Mouse (Mus musculus) midbrain, embryonic 10.5 days (tissue): ENCODE data around the gene Ucp3. TPM values are rescaled to one million over a fixed set of nuclear protein-coding genes. Genes with fewer than 3 reads are reported as not detected.

ENCODE experiments used
- DNase-seq: peaks from one replicate; pipeline ENCODE4 v3.0.0-alpha.2; 2017; ENCODE audit warnings: low spot score
- H3K27ac ChIP-seq: fragments of 300-500 bp; sonication (generic); replicated peaks from 2 replicates; pipeline ENCODE4 v1.5.1; 2016; ENCODE audit warnings: mild to moderate bottlenecking
- H3K27me3 ChIP-seq: fragments of 300-500 bp; sonication (generic); 2 replicates; pipeline ENCODE4 v1.6.1; 2016; ENCODE audit warnings: low read depth, mild to moderate bottlenecking; ENCODE audit not compliant: poor library complexity, severe bottlenecking
- H3K36me3 ChIP-seq: fragments of 300-500 bp; sonication (generic); 2 replicates; pipeline ENCODE4 v1.6.1; 2016; ENCODE audit warnings: mild to moderate bottlenecking, moderate library complexity
- H3K4me1 ChIP-seq: fragments of 300-500 bp; sonication (generic); 2 replicates; pipeline ENCODE4 v1.6.1; 2016
- H3K4me3 ChIP-seq: fragments of 300-500 bp; sonication (generic); 2 replicates; pipeline ENCODE4 v1.5.1; 2016; ENCODE audit warnings: mild to moderate bottlenecking, moderate library complexity
- H3K9me3 ChIP-seq: fragments of 300-500 bp; sonication (generic); replicated peaks from 2 replicates; pipeline ENCODE4 v1.6.1; 2016; ENCODE audit warnings: mild to moderate bottlenecking
- WGBS: fragments of 180-500 bp; shearing (Covaris S2); methylation state at CpG from one replicate; pipeline ENCODE4 v1.1.7; 2016; 5-methylcytosine and 5-hydroxymethylcytosine counted together
- polyA plus RNA-seq: library from polyadenylated mRNA; unstranded; fragments of >200 nt; fragmentation: Nextera tagmentation; extraction: Ambion mirVana; gene quantifications from 2 replicates; pipeline ENCODE4 v1.2.1, GENCODE M21; 2016

Ucp3 gene
- polyA plus RNA-seq, 1 experiment from 2014 or later, result not detected

DNA sequence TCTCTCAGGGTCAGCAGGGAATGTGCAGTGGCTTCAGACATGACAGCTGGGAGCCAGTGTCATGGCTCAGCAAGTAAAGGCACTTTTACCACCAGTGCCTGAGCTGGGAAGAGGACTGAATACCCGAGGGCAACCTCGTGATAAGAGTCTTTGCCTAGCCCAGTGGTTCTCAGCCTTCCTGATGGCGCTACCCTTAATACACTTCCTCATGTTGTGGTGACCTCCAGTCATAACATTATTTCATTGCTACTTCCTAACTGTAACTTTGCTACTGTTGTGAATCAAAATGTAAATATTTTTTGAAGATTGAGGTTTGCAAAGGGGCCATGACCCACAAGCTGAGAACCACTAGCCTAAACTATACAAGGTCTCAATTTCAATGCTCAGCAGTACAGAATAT is 35.9 kb downstream of the Ucp3 start:
- Histone ChIP-seq H3K27me3 (no peaks in the 10 kb centered on the region), H3K36me3 (no peaks in the 10 kb centered on the region), H3K4me1 (no peaks in the 10 kb centered on the region), H3K4me3 (no peak overlapping the region), H3K27ac (no peak overlapping the region), H3K9me3 (no peaks in the 10 kb centered on the region)
- 79% methylated on average over 3 of the region's 3 CpGs for WGBS
- no peak for DNase-seq

DNA sequence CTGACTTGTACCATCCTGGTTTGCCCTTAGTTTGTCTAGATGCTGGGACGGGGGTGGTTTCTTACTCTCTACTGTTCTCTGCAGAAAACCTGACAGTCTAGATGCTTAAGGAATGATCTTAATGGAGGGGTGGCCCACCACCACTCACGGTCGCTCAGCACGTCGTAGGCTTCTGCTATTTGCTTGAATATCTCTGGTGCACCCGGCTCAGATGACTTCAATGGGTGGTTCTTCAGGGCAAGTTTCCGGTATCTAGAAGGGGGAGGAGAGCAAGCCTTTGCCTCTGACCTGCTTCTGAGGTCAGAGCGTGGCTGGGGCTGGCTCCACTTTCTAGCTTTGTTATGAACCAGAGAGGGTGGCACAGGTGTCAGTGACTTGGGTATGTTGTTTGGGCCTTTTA is 38.8 kb downstream of the Ucp3 start:
- H3K27ac ChIP-seq, result no peak overlapping the region
- no peaks in the 10 kb centered on the region for H3K9me3 ChIP-seq
- H3K4me3 ChIP-seq, result no peak overlapping the region
- WGBS, result 85% methylated on average over 8 of the region's 8 CpGs
- DNase-seq, result no peak
- H3K36me3 ChIP-seq, result no peaks in the 10 kb centered on the region
- no peaks in the 10 kb centered on the region for H3K27me3 ChIP-seq
- H3K4me1 ChIP-seq, result peaks cover 5% of the 10 kb centered on the region

DNA sequence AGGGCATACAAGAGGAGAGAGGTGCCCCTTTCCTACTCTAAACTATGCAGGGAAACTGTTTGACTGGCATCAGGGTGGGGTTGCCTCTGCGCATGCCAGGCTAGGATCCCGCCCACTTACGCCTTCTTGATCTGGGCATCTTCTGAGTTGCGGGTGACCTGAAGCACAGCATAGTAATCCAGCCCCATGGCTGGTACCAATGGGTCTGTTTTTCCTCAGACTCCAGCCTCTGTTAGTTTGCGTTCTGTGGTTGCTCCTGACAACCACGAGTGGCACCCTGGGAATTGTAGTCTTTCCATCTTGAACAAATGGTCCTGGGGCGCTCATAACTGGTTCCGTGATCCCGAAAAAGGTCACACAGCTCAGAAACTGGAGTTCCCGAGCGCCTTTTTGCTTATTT is 41.8 kb downstream of the Ucp3 start, which contains the start of gene Dnajb13:
TSS of gene Dnajb13 (minus strand) at position 388 of the 400 bp plus-strand sequence.
- Histone ChIP-seq H3K27me3 (no peaks in the 10 kb centered on the region), H3K4me3 (peak within 1 kb of the TSS; percentile 16; the same call in 1 of the 2 replicates), H3K36me3 (no peaks in the 10 kb centered on the region), H3K27ac (no peak within 1 kb of the TSS), H3K4me1 (peaks cover 5% of the 10 kb centered on the region), H3K9me3 (no peaks in the 10 kb centered on the region)
- peak; percentile 24 for DNase-seq
- 48% methylated on average over 11 of the region's 11 CpGs for WGBS

DNA sequence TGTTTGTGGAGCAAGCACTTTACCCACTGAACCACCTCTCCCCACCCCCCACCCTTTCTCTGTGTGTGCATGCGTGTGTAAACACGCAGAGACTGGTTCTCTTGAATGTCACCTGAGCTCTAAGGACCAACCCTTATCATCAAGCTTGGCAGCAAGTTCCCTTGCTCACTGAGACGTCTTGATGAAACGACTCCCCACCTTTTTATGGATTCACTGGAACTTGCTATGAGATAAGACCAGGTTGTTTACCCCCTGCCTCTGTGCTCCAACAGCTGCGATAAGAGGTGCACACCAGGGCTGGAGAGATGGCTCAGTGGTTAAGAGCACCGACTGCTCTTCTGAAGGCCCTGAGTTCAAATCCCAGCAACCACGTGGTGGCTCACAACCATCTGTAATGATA is 47.4 kb downstream of the Ucp3 start:
- 70% methylated on average over 7 of the region's 7 CpGs for WGBS
- no peaks in the 10 kb centered on the region for H3K27me3 ChIP-seq
- H3K4me1 ChIP-seq, result no peaks in the 10 kb centered on the region; the same call in 1 of the 2 replicates
- no peaks in the 10 kb centered on the region for H3K36me3 ChIP-seq
- H3K4me3 ChIP-seq, result no peak overlapping the region
- no peak for DNase-seq
- H3K9me3 ChIP-seq, result no peaks in the 10 kb centered on the region
- no peak overlapping the region for H3K27ac ChIP-seq

DNA sequence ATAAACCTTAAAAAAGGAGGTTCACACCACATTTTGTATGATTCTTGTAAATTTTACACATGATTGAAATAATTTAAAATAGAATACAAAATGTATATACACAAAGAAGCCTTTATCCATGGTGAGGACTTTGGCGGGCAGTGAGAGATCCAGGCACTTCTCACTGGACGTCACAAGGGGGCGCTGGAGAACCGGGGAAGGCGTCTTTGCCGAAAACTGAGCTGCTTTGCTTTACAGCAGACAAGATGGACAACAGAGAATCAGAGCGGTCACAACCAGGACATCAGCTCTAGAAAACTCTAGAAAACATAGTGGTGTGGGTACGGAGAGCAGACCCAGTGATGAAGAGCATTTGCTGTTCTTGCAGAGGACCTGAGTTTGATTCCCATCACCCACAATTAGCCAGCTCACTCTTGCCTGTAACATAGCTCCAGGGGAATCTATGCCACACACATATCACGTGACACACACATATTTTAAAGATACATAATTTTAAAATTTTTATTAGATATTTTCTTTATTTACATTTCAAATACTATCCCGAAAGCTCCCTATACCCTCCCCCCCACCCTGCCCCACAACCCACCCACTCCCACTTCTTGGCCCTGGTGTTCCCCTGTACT is 48.0 kb downstream of the Ucp3 start:
- WGBS, result 26% methylated on average over 10 of the region's 10 CpGs
- Histone ChIP-seq H3K27me3 (no peaks in the 10 kb centered on the region), H3K9me3 (no peaks in the 10 kb centered on the region), H3K4me1 (no peaks in the 10 kb centered on the region; the same call in 1 of the 2 replicates), H3K4me3 (0 out of 2 replicates have a peak overlapping the region, but pooled peaks have one; percentile 14), H3K27ac (no peak overlapping the region), H3K36me3 (no peaks in the 10 kb centered on the region)
- DNase-seq, result peak; percentile 85

DNA sequence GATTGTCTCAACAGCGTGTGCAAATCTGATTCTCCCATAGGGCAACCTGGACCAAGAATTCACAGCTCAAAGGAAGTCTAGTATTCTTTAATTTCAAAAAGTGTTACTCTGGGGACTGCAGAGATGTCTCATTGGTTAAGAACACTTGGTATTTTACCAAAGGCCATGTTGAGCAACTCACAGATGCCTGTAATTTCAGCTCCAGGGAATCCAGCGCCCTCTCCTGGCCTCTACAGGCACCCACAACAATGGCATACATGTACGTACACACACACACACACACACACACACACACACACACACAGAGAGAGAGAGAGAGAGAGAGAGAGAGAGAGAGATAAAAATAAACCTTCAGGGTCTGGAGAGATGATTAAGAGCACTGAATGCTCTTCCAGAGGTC is 49.4 kb downstream of the Ucp3 start:
- DNase-seq, result no peak
- 68% methylated on average over 3 of the region's 3 CpGs for WGBS
- no peaks in the 10 kb centered on the region; the same call in 1 of the 2 replicates for H3K4me1 ChIP-seq

DNA sequence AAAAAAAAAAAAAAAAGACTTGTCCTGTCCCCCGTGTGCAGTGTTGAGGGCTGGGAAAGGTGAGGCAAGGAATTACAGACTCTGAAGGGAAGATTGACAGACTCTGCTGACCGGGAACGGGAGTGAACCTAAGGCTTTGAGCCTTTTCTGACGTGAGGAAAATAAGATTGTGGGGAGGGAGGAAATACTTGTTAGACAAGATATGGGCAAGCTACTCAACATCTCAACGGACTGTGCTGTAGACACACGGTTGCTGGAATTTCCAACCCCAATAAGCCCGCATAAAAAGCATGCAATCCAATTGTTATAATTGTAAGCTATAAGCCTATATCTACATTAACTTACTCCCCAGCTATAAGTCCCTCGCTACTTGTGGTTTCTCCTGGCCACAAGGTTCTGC is 51.9 kb downstream of the Ucp3 start:
- 78% methylated on average over 8 of the region's 8 CpGs for WGBS
- no peak for DNase-seq
- Histone ChIP-seq H3K27ac (no peak overlapping the region), H3K36me3 (no peaks in the 10 kb centered on the region), H3K4me1 (no peaks in the 10 kb centered on the region), H3K9me3 (no peaks in the 10 kb centered on the region), H3K4me3 (no peak overlapping the region), H3K27me3 (no peaks in the 10 kb centered on the region)

More for the DNA sequence above, 49.4 kb downstream of the Ucp3 start:
- Histone ChIP-seq H3K27ac (no peak overlapping the region), H3K27me3 (no peaks in the 10 kb centered on the region), H3K9me3 (no peaks in the 10 kb centered on the region), H3K36me3 (no peaks in the 10 kb centered on the region), H3K4me3 (no peak overlapping the region)

DNA sequence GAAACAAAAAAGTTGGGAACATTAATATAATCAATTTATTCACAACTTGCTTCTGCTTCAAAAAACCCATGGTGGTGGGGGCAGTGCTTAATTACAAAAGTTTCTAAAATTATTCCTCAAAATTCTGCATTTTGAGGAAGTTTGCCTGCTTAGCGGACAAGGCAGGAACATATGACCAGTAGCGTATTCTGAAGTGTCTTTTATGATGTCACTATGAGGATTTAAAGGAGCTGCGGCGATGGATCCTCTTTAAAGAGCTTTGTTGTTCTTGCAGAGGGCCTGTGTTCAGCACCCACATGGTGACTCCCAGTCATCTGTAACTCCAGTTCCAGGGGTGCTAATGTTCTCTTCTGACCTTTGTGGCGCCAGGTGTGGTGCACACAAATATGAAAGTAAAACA is 58.0 kb downstream of the Ucp3 start:
- 90% methylated on average over 5 of the region's 5 CpGs for WGBS
- no peak overlapping the region for H3K4me3 ChIP-seq
- H3K4me1 ChIP-seq, result no peaks in the 10 kb centered on the region
- H3K27me3 ChIP-seq, result no peaks in the 10 kb centered on the region
- H3K9me3 ChIP-seq, result no peaks in the 10 kb centered on the region
- DNase-seq, result no peak
- H3K36me3 ChIP-seq, result no peaks in the 10 kb centered on the region
- H3K27ac ChIP-seq, result no peak overlapping the region

DNA sequence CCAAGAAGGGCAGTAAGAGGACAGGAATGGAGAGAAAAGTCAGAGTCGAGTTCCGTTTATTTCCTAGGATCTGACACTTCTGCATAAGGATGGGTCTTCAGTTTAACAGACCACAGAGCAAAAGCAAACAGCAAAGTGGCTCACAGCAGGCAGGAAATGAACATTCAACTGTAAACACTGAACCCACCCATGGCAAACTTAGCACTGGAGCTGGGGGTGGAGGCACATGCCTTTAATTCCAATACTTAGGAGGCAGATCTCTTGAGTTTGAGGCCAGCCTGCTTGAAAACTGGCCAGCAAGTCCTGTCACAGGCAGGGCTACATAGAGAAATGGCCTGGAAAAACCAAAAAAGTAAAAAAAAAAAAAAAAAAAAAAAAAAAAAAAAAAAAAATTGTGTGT is 60.7 kb downstream of the Ucp3 start:
- Histone ChIP-seq H3K36me3 (peaks cover 1% of the 10 kb centered on the region; the same call in 1 of the 2 replicates), H3K9me3 (no peaks in the 10 kb centered on the region), H3K27ac (no peak overlapping the region), H3K4me1 (peaks cover 14% of the 10 kb centered on the region), H3K4me3 (no peak overlapping the region), H3K27me3 (no peaks in the 10 kb centered on the region)
- WGBS, result 78% methylated on average over 2 of the region's 2 CpGs
- no peak for DNase-seq

DNA sequence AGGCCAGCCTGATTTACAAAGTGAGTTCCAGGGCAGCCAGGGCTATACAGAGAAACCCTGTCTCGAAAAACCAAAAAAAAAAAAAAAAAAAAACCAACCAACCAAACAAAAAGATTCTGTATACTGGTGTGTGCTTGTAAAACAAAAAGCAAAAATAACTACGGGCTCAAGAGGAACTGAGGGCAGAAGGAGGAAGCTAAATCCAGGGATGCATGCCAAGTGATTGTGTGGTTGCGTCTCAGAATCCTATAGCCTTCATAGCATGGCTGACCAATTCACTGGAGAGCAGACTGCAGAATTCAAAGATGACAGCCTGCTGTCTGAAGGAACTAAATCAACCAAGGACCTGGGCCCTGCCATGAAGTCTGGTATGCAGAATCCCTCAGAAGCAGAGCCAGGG is 61.4 kb downstream of the Ucp3 start:
- Histone ChIP-seq H3K9me3 (no peaks in the 10 kb centered on the region), H3K4me1 (peaks cover 14% of the 10 kb centered on the region), H3K36me3 (peaks cover 8% of the 10 kb centered on the region), H3K27ac (no peak overlapping the region), H3K27me3 (no peaks in the 10 kb centered on the region), H3K4me3 (no peak overlapping the region)
- WGBS, result 83% methylated on average over 3 of the region's 3 CpGs
- no peak for DNase-seq

DNA sequence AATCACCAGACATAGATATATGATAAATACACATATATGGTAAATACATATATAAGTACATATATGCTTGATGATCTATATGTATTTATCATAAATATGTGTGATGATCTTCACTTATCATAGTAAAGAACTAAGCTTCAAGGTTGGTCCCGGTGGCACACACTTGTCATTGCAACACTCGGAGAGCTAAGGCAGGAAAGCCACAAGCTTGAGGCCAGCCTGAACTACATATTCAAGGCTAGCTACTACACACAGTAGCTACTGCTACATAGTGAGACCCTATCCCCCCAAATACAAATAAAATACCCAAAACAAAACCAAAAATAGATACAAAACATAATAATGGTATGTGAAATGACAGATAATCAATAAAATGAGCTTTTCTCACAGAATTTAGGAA is 63.0 kb downstream of the Ucp3 start:
- no peak for DNase-seq
- H3K27me3 ChIP-seq, result no peaks in the 10 kb centered on the region
- no peaks in the 10 kb centered on the region for H3K9me3 ChIP-seq
- peaks cover 14% of the 10 kb centered on the region for H3K4me1 ChIP-seq
- no peak overlapping the region for H3K27ac ChIP-seq
- H3K4me3 ChIP-seq, result peak overlapping the region; percentile 65
- 86% methylated on average over 2 of the region's 2 CpGs for WGBS
- H3K36me3 ChIP-seq, result peaks cover 21% of the 10 kb centered on the region
